Mouse (Mus musculus) kidney, adult 2 months (tissue): Measurements from ENCODE around the gene Mgat5b. TPM values are rescaled to one million over a fixed set of nuclear protein-coding genes. Genes with fewer than 3 reads are reported as not detected.
"Not testable (repeated sequence)": the region's sequence is repeated elsewhere in the genome, so short reads cannot be mapped to it uniquely, and the experiment has no call there.

Experiments used
- DNase-seq: peaks from one replicate; pipeline ENCODE4 v3.0.0; 2021
- H3K27ac ChIP-seq: fragments of 200-500 bp; 2 replicates; pipeline ENCODE4 v1.5.1; 2012; ENCODE audit warnings: low read depth, low read length, control low read depth, inconsistent platforms; ENCODE audit not compliant: insufficient read depth
- H3K27me3 ChIP-seq: fragments of 200-500 bp; replicated peaks from 2 replicates; pipeline ENCODE4 v1.6.1; 2012; ENCODE audit warnings: mild to moderate bottlenecking, moderate library complexity, low read length, inconsistent platforms; ENCODE audit not compliant: control insufficient read depth, insufficient read depth
- H3K36me3 ChIP-seq: fragments of 200-500 bp; 2 replicates; pipeline ENCODE4 v1.6.1; 2012; ENCODE audit warnings: mild to moderate bottlenecking, moderate library complexity, low read length, inconsistent platforms; ENCODE audit not compliant: control insufficient read depth, insufficient read depth
- H3K4me1 ChIP-seq: fragments of 200-500 bp; 2 replicates; pipeline ENCODE4 v1.6.1; 2011; ENCODE audit warnings: low read length; ENCODE audit not compliant: control insufficient read depth, insufficient read depth
- H3K4me3 ChIP-seq: fragments of 200-500 bp; 2 replicates; pipeline ENCODE4 v1.5.1; 2011; ENCODE audit warnings: mild to moderate bottlenecking, low read depth, low read length, control low read depth; ENCODE audit not compliant: insufficient read depth
- CTCF ChIP-seq: fragments of 200-500 bp; conservative IDR thresholded peaks from 2 replicates; pipeline ENCODE4 v1.5.1; 2011; ENCODE audit warnings: low read depth, mild to moderate bottlenecking, control low read depth, low read length, moderate library complexity, mixed read lengths; ENCODE audit not compliant: insufficient read depth, insufficient read length
- POLR2A ChIP-seq: fragments of 200-500 bp; IDR thresholded peaks from one replicate; pipeline ENCODE4 v1.6.1; 2011; ENCODE audit warnings: low read depth, low read length, control low read depth
- WGBS: fragments of 180-500 bp; shearing (Covaris S2); methylation state at CpG from one replicate; pipeline ENCODE4 v1.1.7; 2018; 5-methylcytosine and 5-hydroxymethylcytosine counted together
- polyA plus RNA-seq: library from polyadenylated mRNA; depleted of rRNA; stranded (reverse); fragments of >200 nt; gene quantifications from 2 replicates; pipeline ENCODE4 v1.2.3, GENCODE M21; 2012

The Mgat5b gene
- polyA plus RNA-seq, 1 experiment: 1.4 TPM

GRCm38 (mm10) chr11:116899247-116899646 is 19.4 kb upstream of the Mgat5b start:
- TF ChIP-seq CTCF (no peak), POLR2A (no peak)
- Histone ChIP-seq H3K4me3 (no peak overlapping the region), H3K27ac (no peak overlapping the region), H3K36me3 (no peaks in the 10 kb centered on the region), H3K27me3 (no peaks in the 10 kb centered on the region), H3K4me1 (no peaks in the 10 kb centered on the region)
- WGBS: 92% methylated on average over 12 of the region's 12 CpGs
- no peak for DNase-seq

DNA sequence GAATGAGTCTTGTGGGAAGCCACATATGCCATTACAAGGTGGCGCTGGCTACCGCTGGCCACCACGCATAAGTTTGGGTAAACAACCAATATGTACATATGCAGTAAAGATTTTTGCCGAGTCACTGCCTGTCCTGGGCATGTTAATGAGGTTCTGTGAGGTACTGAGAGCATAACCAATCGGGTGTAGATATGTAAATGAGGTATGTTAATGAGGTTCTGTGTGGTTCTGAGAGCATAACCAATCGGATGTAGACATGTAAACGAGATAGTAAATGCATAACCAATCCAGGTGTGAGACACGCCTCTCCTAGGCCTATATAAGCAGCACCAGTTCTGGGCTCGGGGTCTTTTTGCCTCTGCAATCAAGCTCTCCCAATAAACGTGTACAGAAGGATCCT is 16.1 kb upstream of the Mgat5b start:
- H3K27me3 ChIP-seq, H3K27ac ChIP-seq, H3K36me3 ChIP-seq, H3K4me3 ChIP-seq, H3K4me1 ChIP-seq, DNase-seq: not testable (repeated sequence)
- WGBS: 90% methylated on average over 10 of the region's 10 CpGs

DNA sequence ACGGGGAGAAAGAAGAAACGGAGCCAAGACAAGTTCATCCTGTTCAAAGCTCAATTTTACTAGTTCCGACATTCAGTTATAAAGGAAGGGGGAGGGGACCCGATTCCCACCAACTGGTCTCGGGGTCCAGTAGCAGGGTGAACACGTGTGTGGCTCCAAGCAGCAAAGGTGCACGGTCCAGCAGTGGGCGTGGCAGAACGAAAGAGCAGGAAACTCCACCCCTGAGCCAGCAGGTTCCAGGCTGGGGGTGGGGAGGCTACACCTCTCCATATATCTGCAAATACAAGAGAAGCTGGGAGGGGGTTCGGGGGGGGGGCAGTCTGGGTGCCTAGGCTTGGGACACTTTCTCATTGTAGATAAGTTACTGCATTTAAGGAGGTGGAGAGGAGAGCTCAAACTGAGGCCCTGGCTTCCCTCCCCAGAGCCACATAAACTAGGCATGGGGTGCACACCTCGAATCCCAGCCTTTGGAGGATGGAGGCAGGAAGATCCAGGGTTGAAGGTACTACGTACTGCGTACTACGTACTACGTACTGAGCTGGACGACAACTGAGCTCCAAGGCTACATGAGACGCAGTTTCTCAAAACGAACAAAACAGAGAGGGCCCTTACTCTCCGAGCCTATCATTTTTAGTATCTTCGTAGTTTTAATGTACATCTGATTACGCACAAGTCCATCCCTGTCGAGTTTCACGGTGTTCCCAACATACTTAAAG is 12.8 kb upstream of the Mgat5b start:
- Histone ChIP-seq H3K27me3 (no peaks in the 10 kb centered on the region), H3K27ac (no peak overlapping the region), H3K4me3 (peak overlapping the region; percentile 34), H3K36me3 (no peaks in the 10 kb centered on the region), H3K4me1 (0 out of 2 replicates have a peak, but pooled peaks cover 3% of the 10 kb centered on the region)
- 2% methylated on average over 23 of the region's 23 CpGs for WGBS
- TF ChIP-seq POLR2A: no peak
- no peak for TF ChIP-seq CTCF
- peak; percentile 30 for DNase-seq

GRCm38 (mm10) chr11:116913573-116913972 is 5.1 kb upstream of the Mgat5b start:
- H3K36me3 ChIP-seq: no peaks in the 10 kb centered on the region
- WGBS: 58% methylated on average over 16 of the region's 16 CpGs
- no peak for DNase-seq
- H3K27me3 ChIP-seq: peaks cover 1% of the 10 kb centered on the region; the same call in 1 of the 2 replicates
- no peak overlapping the region for H3K27ac ChIP-seq
- H3K4me3 ChIP-seq: no peak overlapping the region
- no peaks in the 10 kb centered on the region for H3K4me1 ChIP-seq
- no peak for TF ChIP-seq POLR2A
- no peak for TF ChIP-seq CTCF

DNA sequence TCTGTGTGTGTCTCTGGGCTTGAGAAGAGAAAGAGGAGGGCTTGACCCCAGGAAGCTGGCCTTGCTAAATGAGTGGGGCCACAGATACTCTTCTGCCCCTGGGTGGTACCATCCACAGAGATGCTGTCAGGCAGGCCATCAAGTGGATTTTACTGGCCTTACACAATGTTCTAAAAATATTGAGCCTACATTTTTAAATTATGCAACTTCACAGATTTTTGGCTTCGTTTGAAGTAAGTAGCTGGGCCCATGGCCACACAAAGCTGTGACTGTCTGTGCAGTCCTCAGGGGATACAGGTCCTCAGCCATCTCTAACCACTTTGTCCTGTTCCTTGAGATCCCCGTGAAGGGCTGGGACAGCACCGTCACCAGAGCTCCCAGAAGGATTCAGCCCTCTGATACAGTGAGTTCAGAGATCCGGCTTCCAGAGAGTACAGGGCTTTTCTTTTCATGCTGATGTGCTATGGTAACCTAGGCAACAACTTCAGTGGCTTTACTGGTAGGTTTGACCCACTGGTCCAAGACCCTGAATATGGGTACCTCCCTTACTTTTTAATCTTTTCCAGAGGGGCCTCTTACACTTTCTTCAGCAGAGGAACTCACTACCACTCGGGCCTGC is 4.3 kb upstream of the Mgat5b start:
- H3K27ac ChIP-seq: no peak overlapping the region
- WGBS: 81% methylated on average over 5 of the region's 5 CpGs
- peaks cover 8% of the 10 kb centered on the region for H3K27me3 ChIP-seq
- no peaks in the 10 kb centered on the region for H3K4me1 ChIP-seq
- no peak overlapping the region for H3K4me3 ChIP-seq
- TF ChIP-seq CTCF (no peak), POLR2A (no peak)
- no peaks in the 10 kb centered on the region for H3K36me3 ChIP-seq
- no peak for DNase-seq

DNA sequence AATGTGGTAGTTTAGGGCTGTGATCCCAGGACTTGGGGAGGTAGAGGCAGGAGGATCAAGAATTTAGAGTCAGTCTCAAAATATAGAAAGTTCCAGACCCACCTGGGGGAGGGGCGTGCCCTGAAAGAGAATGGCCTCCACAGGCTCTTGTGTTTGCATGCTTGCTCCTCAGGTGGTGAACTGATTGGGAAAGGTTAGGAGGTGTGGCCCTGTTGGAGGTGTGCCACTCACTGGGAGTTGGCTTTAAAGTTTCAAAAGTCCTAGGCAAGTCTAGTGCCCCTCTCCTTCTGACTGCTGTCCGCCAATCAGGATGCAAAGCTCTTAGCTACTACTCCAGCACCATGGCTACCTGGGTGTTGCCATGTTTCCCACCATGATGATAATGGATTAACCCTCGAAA is 3.4 kb upstream of the Mgat5b start:
- no peak for DNase-seq
- Histone ChIP-seq H3K4me3 (no peak overlapping the region), H3K27ac (no peak overlapping the region), H3K36me3 (no peaks in the 10 kb centered on the region), H3K4me1 (no peaks in the 10 kb centered on the region), H3K27me3 (peaks cover 10% of the 10 kb centered on the region)
- 93% methylated on average over 3 of the region's 3 CpGs for WGBS
- no peak for TF ChIP-seq CTCF
- no peak for TF ChIP-seq POLR2A

GRCm38 (mm10) chr11:116917361-116917760 is 1.3 kb upstream of the Mgat5b start:
- Histone ChIP-seq H3K27me3 (peaks cover 10% of the 10 kb centered on the region), H3K36me3 (no peaks in the 10 kb centered on the region), H3K4me3 (no peak overlapping the region), H3K27ac (no peak overlapping the region), H3K4me1 (no peaks in the 10 kb centered on the region)
- WGBS: 20% methylated on average over 7 of the region's 7 CpGs
- TF ChIP-seq POLR2A (no peak), CTCF (no peak)
- no peak for DNase-seq
